Mouse (Mus musculus): ENCODE results near the gene Kcnk4. TPM values are rescaled to one million over a fixed set of nuclear protein-coding genes. Genes with fewer than 3 reads are reported as not detected.

Gene Kcnk4
- polyA plus RNA-seq, 1 experiment from 2014 or later, result not detected

DNA sequence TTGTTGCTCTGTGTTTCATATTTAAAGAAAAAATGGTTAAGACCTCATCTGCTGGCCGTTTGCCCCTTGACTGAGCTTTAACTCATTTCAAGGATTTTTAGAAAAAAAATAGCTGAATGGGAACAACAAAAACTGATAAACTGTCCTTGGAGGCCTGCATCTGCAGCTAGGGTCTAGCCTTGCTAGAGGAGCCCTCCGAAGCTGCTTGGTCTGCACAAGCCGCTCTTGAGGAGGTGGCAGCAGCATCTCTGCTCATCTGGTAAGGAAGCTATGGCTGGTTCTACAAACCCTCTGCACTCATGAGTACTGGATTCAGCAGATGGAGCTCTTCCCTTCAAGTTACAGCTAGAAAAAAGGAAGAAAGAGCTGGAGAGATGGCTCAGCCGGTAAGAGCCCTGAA lies 56.4 kb downstream of the Kcnk4 start:
- Histone ChIP-seq H3K9me3 (ENCODE audit: control insufficient read depth, low read length) (peaks cover 4% of the 10 kb centered on the region; the same call in 1 of the 2 replicates), H3K27ac (ENCODE audit: low read depth, low read length) (no peak overlapping the region), H3K4me3 (ENCODE audit: low read depth, low read length) (no peak overlapping the region), H3K27me3 (ENCODE audit: control insufficient read depth, insufficient read depth, low read length) (no peaks in the 10 kb centered on the region), H3K9ac (ENCODE audit: low read length) (no peak overlapping the region), H3K36me3 (ENCODE audit: control insufficient read depth, insufficient read depth, low read length) (no peaks in the 10 kb centered on the region), H3K4me2 (no peak overlapping the region), H3K4me1 (ENCODE audit: control insufficient read depth, insufficient read depth, low read length) (no peaks in the 10 kb centered on the region)
- DNase-seq (ENCODE audit: low spot score, missing footprints) (no peak), ATAC-seq (ENCODE audit: low FRiP score) (no peak)
- WGBS, result 88% methylated on average over 4 of the region's 4 CpGs

DNA sequence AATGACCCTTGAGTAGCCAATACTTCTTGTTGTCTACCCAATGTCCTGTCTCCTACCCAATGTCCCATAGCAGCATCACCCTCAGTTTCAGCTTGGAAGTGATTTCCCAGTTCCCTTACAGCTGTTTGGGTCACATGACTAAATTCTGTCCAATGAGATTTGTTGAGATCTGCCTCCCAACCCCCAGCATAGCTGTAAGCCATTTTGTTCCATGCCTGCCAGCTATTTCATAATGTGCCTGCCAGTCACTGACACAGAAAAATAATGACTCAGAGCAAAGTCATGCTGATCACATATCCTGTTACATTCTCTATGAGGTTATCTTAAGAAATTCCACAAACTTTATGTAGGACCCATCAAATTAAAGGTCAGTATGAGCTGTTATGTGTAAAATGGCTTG lies 57.5 kb downstream of the Kcnk4 start:
- H3K9ac ChIP-seq (ENCODE audit: low read length), result no peak overlapping the region
- DNase-seq (ENCODE audit: low spot score, missing footprints) (no peak), ATAC-seq (ENCODE audit: low FRiP score) (no peak)
- H3K9me3 ChIP-seq (ENCODE audit: control insufficient read depth, low read length), result peaks cover 4% of the 10 kb centered on the region; the same call in 1 of the 2 replicates
- H3K36me3 ChIP-seq (ENCODE audit: control insufficient read depth, insufficient read depth, low read length), result no peaks in the 10 kb centered on the region
- no peak overlapping the region for H3K27ac ChIP-seq (ENCODE audit: low read depth, low read length)
- H3K4me2 ChIP-seq, result no peak overlapping the region
- H3K4me3 ChIP-seq (ENCODE audit: low read depth, low read length), result no peak overlapping the region
- no peaks in the 10 kb centered on the region for H3K27me3 ChIP-seq (ENCODE audit: control insufficient read depth, insufficient read depth, low read length)
- H3K4me1 ChIP-seq (ENCODE audit: control insufficient read depth, insufficient read depth, low read length), result no peaks in the 10 kb centered on the region

DNA sequence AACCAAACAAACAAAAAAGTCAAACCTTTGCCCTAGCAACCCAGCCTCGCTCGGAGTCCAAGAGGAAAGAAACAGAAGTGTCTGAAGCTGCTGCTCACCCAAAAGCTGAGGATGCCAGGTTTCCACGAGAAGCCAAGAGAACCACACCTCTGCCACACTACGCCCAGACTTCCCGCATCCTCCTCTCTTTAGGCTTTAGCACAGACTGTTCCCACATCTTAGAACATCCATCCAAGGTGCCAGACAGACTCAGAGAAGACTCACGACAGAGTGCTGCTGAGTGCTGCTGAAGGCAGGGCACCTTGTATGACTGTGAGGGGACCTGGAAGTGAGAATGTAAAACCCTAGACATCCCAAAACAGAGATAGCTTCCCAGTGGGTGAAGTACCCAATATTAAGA lies 58.5 kb downstream of the Kcnk4 start:
- Histone ChIP-seq H3K9me3 (ENCODE audit: control insufficient read depth, low read length) (peaks cover 4% of the 10 kb centered on the region; the same call in 1 of the 2 replicates), H3K27me3 (ENCODE audit: control insufficient read depth, insufficient read depth, low read length) (no peaks in the 10 kb centered on the region), H3K36me3 (ENCODE audit: control insufficient read depth, insufficient read depth, low read length) (no peaks in the 10 kb centered on the region), H3K4me3 (ENCODE audit: low read depth, low read length) (no peak overlapping the region), H3K27ac (ENCODE audit: low read depth, low read length) (no peak overlapping the region), H3K4me2 (no peak overlapping the region), H3K4me1 (ENCODE audit: control insufficient read depth, insufficient read depth, low read length) (no peaks in the 10 kb centered on the region), H3K9ac (ENCODE audit: low read length) (no peak overlapping the region)
- WGBS, result 91% methylated on average over 6 of the region's 6 CpGs
- DNase-seq (ENCODE audit: low spot score, missing footprints), result no peak
- no peak for ATAC-seq (ENCODE audit: low FRiP score)

DNA sequence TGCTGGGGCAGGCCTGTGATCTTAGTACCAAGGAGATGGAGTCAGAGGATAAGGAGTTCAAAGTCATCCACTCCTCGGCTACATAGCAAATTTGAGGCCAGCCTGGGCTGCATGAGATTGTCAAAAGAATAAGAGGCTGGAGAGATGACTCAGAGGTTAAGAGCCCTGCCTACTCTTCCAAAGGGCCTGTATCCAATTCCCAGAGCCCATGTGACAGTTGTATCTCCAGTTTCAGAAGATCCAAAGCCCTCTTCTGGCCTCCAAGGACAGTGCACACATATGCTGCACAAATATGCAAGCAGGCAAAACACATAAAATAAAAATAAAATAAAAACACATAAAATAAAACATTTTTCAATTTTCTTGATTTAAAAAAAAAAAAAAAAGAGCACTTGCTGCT lies 60.1 kb downstream of the Kcnk4 start:
- Histone ChIP-seq H3K27me3 (ENCODE audit: control insufficient read depth, insufficient read depth, low read length) (no peaks in the 10 kb centered on the region), H3K4me1 (ENCODE audit: control insufficient read depth, insufficient read depth, low read length) (no peaks in the 10 kb centered on the region), H3K4me2 (no peak overlapping the region), H3K9me3 (ENCODE audit: control insufficient read depth, low read length) (no peaks in the 10 kb centered on the region), H3K36me3 (ENCODE audit: control insufficient read depth, insufficient read depth, low read length) (no peaks in the 10 kb centered on the region), H3K9ac (ENCODE audit: low read length) (no peak overlapping the region), H3K4me3 (ENCODE audit: low read depth, low read length) (no peak overlapping the region), H3K27ac (ENCODE audit: low read depth, low read length) (no peak overlapping the region)
- ATAC-seq (ENCODE audit: low FRiP score) (no peak), DNase-seq (ENCODE audit: low spot score, missing footprints) (no peak)
- WGBS, result 83% methylated on average over 1 of the region's 1 CpGs

Small RNA genes lying within 50 kb of the gene (microRNA-seq; reads per million reads assigned to microRNA genes)
- gene Mir6990, result 1.7 reads per million

Other genes starting within 250 kb of the Kcnk4 start
- 4.8 and 5.1 TPM in 2 replicates for gene Rps6ka4, start 93.9 kb downstream of the Kcnk4 start, polyA plus RNA-seq (2014; fragmentation: Nextera tagmentation; extraction: Ambion mirVana)
- gene Ccdc88b, start 76.3 kb downstream of the Kcnk4 start, polyA plus RNA-seq (2014; fragmentation: Nextera tagmentation; extraction: Ambion mirVana), result 0.26 and 0.58 TPM in 2 replicates
- gene Trmt112, start 24.8 kb downstream of the Kcnk4 start, polyA plus RNA-seq (2014; fragmentation: Nextera tagmentation; extraction: Ambion mirVana), result 147 and 151 TPM in 2 replicates
- 123 and 127 TPM in 2 replicates for gene Prdx5, start 24.4 kb downstream of the Kcnk4 start, polyA plus RNA-seq (2014; fragmentation: Nextera tagmentation; extraction: Ambion mirVana)
- 3.4 and 3.7 TPM in 2 replicates for gene Esrra, start 12.7 kb downstream of the Kcnk4 start, polyA plus RNA-seq (2014; fragmentation: Nextera tagmentation; extraction: Ambion mirVana)
- not detected in 2 replicates for gene Catsperz, start 9.1 kb downstream of the Kcnk4 start, polyA plus RNA-seq (2014; fragmentation: Nextera tagmentation; extraction: Ambion mirVana)
- gene Bad, start 7.3 kb upstream of the Kcnk4 start, polyA plus RNA-seq (2014; fragmentation: Nextera tagmentation; extraction: Ambion mirVana), result 53.7 and 55.9 TPM in 2 replicates
- 28.0 and 32.0 TPM in 2 replicates for gene Gpr137, start 8.0 kb upstream of the Kcnk4 start, polyA plus RNA-seq (2014; fragmentation: Nextera tagmentation; extraction: Ambion mirVana)
- 245 and 285 TPM in 2 replicates for gene Ppp1r14b, start 40.5 kb upstream of the Kcnk4 start, polyA plus RNA-seq (2014; fragmentation: Nextera tagmentation; extraction: Ambion mirVana)
- gene Plcb3, start 42.0 kb upstream of the Kcnk4 start, polyA plus RNA-seq (2014; fragmentation: Nextera tagmentation; extraction: Ambion mirVana), result 13.0 and 14.2 TPM in 2 replicates
- gene Fkbp2, start 46.0 kb upstream of the Kcnk4 start, polyA plus RNA-seq (2014; fragmentation: Nextera tagmentation; extraction: Ambion mirVana), result 67.7 and 81.3 TPM in 2 replicates
- gene Vegfb, start 53.1 kb upstream of the Kcnk4 start, polyA plus RNA-seq (2014; fragmentation: Nextera tagmentation; extraction: Ambion mirVana), result 21.9 and 25.4 TPM in 2 replicates
- 17.9 and 21.0 TPM in 2 replicates for gene Dnajc4, start 58.1 kb upstream of the Kcnk4 start, polyA plus RNA-seq (2014; fragmentation: Nextera tagmentation; extraction: Ambion mirVana)
- 14.4 and 19.5 TPM in 2 replicates for gene Nudt22, start 61.6 kb upstream of the Kcnk4 start, polyA plus RNA-seq (2014; fragmentation: Nextera tagmentation; extraction: Ambion mirVana)
- gene Trpt1, start 61.6 kb upstream of the Kcnk4 start, polyA plus RNA-seq (2014; fragmentation: Nextera tagmentation; extraction: Ambion mirVana), result 10.0 and 10.2 TPM in 2 replicates
- gene Fermt3, start 85.0 kb upstream of the Kcnk4 start, polyA plus RNA-seq (2014; fragmentation: Nextera tagmentation; extraction: Ambion mirVana), result 6.7 and 7.3 TPM in 2 replicates
- 410 and 416 TPM in 2 replicates for gene Stip1, start 105.5 kb upstream of the Kcnk4 start, polyA plus RNA-seq (2014; fragmentation: Nextera tagmentation; extraction: Ambion mirVana)
- gene Macrod1, start 122.3 kb upstream of the Kcnk4 start, polyA plus RNA-seq (2014; fragmentation: Nextera tagmentation; extraction: Ambion mirVana), result 2.2 and 3.0 TPM in 2 replicates
- gene Flrt1, start 171.2 kb upstream of the Kcnk4 start, polyA plus RNA-seq (2014; fragmentation: Nextera tagmentation; extraction: Ambion mirVana), result 7.5 and 8.2 TPM in 2 replicates